ENCODE assay signal across 16 mouse cellular contexts in genomic region chr3:104009924-104010662, GRCm38 (mm10). TPM values are rescaled to one million over a fixed set of nuclear protein-coding genes. Genes with fewer than 3 reads are reported as not detected.
A peak's percentile ranks its signal among the peaks of the same experiment; 100 is the strongest.
DNase-seq lines count a peak whose midpoint lies in the region; ATAC-seq and TF ChIP-seq lines count a peak whose summit lies in the region.
"Had no signal": no experiment of that assay in that cellular context is flagged by ENCODE, and none has a peak within 500 bp of the region (broad histone marks: within the 10 kb centered on the region; RNA-seq: fewer than 3 reads in every experiment).

No protein-coding gene starts in this region.

- ATAC-seq in common myeloid progenitor, adult 5-6 weeks (replicated peaks; ENCODE audit: low read depth, poor library complexity, severe bottlenecking), result 0 out of 2 replicates have a peak, but pooled peaks have one; percentile 41
- ATAC-seq: forebrain, embryonic 16.5 days had no signal

- DNase-seq in embryo, embryonic 10.5 days (ENCODE audit: low spot score), result peak; percentile 10
- no peak for DNase-seq in embryo, embryonic 11 days
- DNase-seq in layer of hippocampus, adult 2 months (ENCODE audit: low spot score in 2 of 2), result no peak
- DNase-seq in layer of hippocampus, adult 8-10 months (ENCODE audit: low spot score in 2 of 2), result no peak
- DNase-seq in 3T3-L1 (ENCODE audit: low read depth, low spot score), result peak; percentile 47
- no peak for DNase-seq in MN1 (ENCODE audit: low spot score)
- DNase-seq in ovary, postnatal 10 days (ENCODE audit: low spot score), result no peak
- DNase-seq: adrenal gland, postnatal 36 days; B cell, adult 2 months; cerebellum, adult 11 months; gastrocnemius, postnatal 36 days; left cerebral cortex, postnatal 4 days had no signal

- no peak overlapping the region for H3K4me3 ChIP-seq in layer of hippocampus, adult 2 months
- H3K4me3 ChIP-seq: lung, embryonic 15.5 days; midbrain, embryonic 12.5 days had no signal

- no peak overlapping the region for H3K27ac ChIP-seq in layer of hippocampus, adult 2 months
- H3K27ac ChIP-seq: lung, embryonic 15.5 days; midbrain, embryonic 12.5 days had no signal

- TF ChIP-seq CTCF in layer of hippocampus, adult 2 months (conservative IDR thresholded peaks at IDR 0.05), result peak; percentile 43

RNA-seq across cellular contexts. Expression of gene Phtf1, which starts 42.2 kb away (rescaled TPM):
- 10 to 100 TPM; 42.2 to 43.2 TPM for total RNA-seq in layer of hippocampus, adult 2 months (2021)
- 10 to 100 TPM; 36.7 to 50.1 (median 41.6) TPM for total RNA-seq in layer of hippocampus, adult 8-10 months (2022)
- total RNA-seq in common myeloid progenitor, adult 5-6 weeks (2017), result 33.9 and 39.8 TPM in 2 replicates

Comparison
In these comparisons a context has a peak if more than half of its experiments do, and no peak if none do; other contexts are left out.
1. DNase-seq: peak in embryo, embryonic 10.5 days (single experiment) and 3T3-L1 (single experiment); none in embryo, embryonic 11 days (single experiment), layer of hippocampus, adult 2 months (0 of 2), layer of hippocampus, adult 8-10 months (0 of 2), MN1 (single experiment) and ovary, postnatal 10 days (single experiment).